Mouse (Mus musculus) neural tube, embryonic 12.5 days (tissue): ENCODE measurements around the gene Cox11. TPM values are rescaled to one million over a fixed set of nuclear protein-coding genes. Genes with fewer than 3 reads are reported as not detected.

ENCODE experiments used
- ATAC-seq: fragments of 200-750 bp; cut with Nextera tagmentation; 2 replicates; pipeline ENCODE4 v1.8.0; 2017; ENCODE audit warnings: low read depth, mild to moderate bottlenecking, moderate TSS enrichment, moderate library complexity; ENCODE audit not compliant: low FRiP score
- H3K27ac ChIP-seq: fragments of 300-500 bp; sonication (generic); 2 replicates; pipeline ENCODE4 v1.5.1; 2016
- H3K27me3 ChIP-seq: fragments of 300-500 bp; sonication (generic); replicated peaks from 2 replicates; pipeline ENCODE4 v1.6.1; 2016; ENCODE audit warnings: mild to moderate bottlenecking
- H3K36me3 ChIP-seq: fragments of 300-500 bp; sonication (generic); 2 replicates; pipeline ENCODE4 v1.6.1; 2016; ENCODE audit warnings: mild to moderate bottlenecking
- H3K4me1 ChIP-seq: fragments of 300-500 bp; sonication (generic); 2 replicates; pipeline ENCODE4 v1.6.1; 2016
- H3K4me2 ChIP-seq: fragments of 300-500 bp; sonication (generic); replicated peaks from 2 replicates; pipeline ENCODE4 v1.6.1; 2016; ENCODE audit warnings: mild to moderate bottlenecking
- H3K4me3 ChIP-seq: fragments of 300-500 bp; sonication (generic); 2 replicates; pipeline ENCODE4 v1.5.1; 2016
- H3K9ac ChIP-seq: fragments of 300-500 bp; sonication (generic); 2 replicates; pipeline ENCODE4 v1.6.1; 2016; ENCODE audit warnings: mild to moderate bottlenecking
- H3K9me3 ChIP-seq: fragments of 300-500 bp; sonication (generic); 2 replicates; pipeline ENCODE4 v1.6.1; 2016; ENCODE audit warnings: mild to moderate bottlenecking
- WGBS: fragments of 180-500 bp; shearing (Covaris S2); methylation state at CpG from one replicate; pipeline ENCODE4 v1.1.7; 2016; 5-methylcytosine and 5-hydroxymethylcytosine counted together
- polyA plus RNA-seq: library from polyadenylated mRNA; unstranded; fragments of >200 nt; fragmentation: Nextera tagmentation; extraction: Ambion mirVana; gene quantifications from 2 replicates; pipeline ENCODE4 v1.2.1, GENCODE M21; 2016

Gene Cox11
- polyA plus RNA-seq, 1 experiment from 2014 or later = 41.2 TPM

DNA sequence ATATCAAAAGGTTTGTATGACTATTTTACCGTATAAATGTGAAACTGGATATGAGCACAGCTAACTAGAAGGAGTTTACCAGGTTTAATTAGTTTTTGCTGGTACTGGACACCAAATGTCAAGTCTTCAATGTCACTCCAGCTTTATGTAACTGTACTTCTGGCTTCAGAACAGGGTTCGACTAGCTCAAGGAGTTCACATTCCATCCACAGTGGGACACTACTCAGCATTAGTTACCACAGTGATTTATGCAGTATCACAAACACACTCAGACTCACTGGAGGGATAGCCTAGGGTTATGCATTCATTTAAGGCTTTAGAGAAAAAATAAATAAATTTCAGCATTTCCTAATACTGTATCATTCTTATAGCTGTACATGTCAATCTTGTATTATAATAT is 5.5 kb upstream of the Cox11 start:
- no peak overlapping the region for H3K4me2 ChIP-seq
- 76% methylated on average over 2 of the region's 2 CpGs for WGBS
- no peaks in the 10 kb centered on the region for H3K36me3 ChIP-seq
- no peak overlapping the region for H3K27ac ChIP-seq
- no peak overlapping the region for H3K4me3 ChIP-seq
- H3K9me3 ChIP-seq = no peaks in the 10 kb centered on the region
- no peak for ATAC-seq
- H3K4me1 ChIP-seq = peaks cover 9% of the 10 kb centered on the region; the same call in 1 of the 2 replicates
- no peak overlapping the region for H3K9ac ChIP-seq
- no peaks in the 10 kb centered on the region for H3K27me3 ChIP-seq

DNA sequence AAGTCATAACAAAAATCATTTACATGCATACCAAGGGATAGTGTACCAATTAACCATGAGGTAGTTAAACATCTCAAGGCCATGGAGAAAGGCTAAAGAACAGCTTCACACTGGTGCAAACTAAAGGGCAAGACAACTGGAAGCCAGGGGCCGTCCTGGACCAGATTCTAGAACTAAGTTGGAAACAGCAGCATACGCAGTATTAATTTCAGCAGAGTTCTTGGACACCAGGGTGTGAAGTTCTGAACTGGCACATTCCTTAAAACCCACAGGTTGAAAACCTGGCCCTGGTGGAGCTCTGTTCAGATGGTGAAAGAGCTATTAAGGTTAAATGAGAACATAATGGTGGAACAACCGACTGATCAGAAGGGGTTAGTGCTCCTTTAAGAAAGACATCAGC is 3.3 kb upstream of the Cox11 start:
- Histone ChIP-seq H3K27me3 (no peaks in the 10 kb centered on the region), H3K4me3 (no peak overlapping the region), H3K36me3 (no peaks in the 10 kb centered on the region), H3K27ac (no peak overlapping the region), H3K9ac (no peak overlapping the region), H3K4me1 (peaks cover 11% of the 10 kb centered on the region), H3K4me2 (no peak overlapping the region), H3K9me3 (no peaks in the 10 kb centered on the region)
- WGBS = 90% methylated on average over 3 of the region's 3 CpGs
- ATAC-seq = no peak

DNA sequence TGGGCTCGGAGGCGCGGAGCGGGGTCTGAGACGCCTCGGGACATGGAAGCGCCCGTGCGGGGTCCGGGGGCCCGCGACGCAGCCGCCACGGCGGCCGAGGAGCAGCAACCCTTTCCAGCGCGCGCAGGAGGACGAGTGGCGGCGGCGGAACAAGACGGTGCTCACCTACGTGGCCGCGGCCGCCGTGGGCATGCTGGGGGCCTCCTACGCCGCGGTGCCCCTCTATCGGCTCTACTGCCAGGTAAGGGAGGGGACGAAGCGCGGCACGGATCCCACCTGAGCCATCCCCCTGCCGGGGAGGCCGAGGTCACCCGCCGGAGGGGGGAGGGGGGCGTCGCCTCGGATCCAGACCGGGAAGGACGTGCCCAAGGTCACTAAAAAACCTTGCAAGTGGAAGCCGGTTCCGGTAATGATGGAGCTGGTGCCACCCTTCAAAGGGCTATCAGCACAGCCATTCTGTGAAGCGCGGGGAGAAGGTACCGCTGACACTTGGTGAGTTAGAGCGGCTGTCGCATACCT is 398 bp downstream of the Cox11 start:
- peaks cover 12% of the 10 kb centered on the region for H3K4me1 ChIP-seq

DNA sequence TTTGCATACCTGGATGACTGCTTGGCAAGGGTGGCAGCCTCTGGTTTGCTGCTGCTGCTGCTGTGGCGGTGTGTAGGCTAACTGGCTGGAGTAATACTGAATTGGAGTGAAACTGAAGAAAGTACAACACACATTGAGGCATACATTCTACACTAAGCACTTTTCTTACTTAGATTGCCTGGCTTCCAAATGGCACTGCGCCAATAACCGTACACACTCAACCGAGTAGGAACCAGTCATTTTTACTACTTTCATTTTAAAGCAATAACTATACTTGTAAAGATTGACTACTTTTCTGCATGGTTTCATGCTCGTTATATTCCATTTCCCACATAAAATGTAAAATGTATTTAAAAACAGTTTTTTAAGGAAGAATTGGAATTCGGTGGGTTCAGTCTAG is 11.8 kb downstream of the Cox11 start:
- WGBS = 96% methylated on average over 6 of the region's 6 CpGs
- Histone ChIP-seq H3K27me3 (no peaks in the 10 kb centered on the region), H3K4me2 (no peak overlapping the region), H3K4me3 (no peak overlapping the region), H3K9ac (no peak overlapping the region), H3K27ac (no peak overlapping the region), H3K36me3 (peaks cover 46% of the 10 kb centered on the region), H3K4me1 (no peaks in the 10 kb centered on the region), H3K9me3 (no peaks in the 10 kb centered on the region)
- ATAC-seq = no peak

More for the DNA sequence above, 398 bp downstream of the Cox11 start:
- peak overlapping the region; percentile 70 for H3K4me2 ChIP-seq
- ATAC-seq = peak; percentile 67
- no peaks in the 10 kb centered on the region for H3K27me3 ChIP-seq
- H3K27ac ChIP-seq = peak overlapping the region; percentile 77
- H3K36me3 ChIP-seq = peaks cover 15% of the 10 kb centered on the region
- H3K9me3 ChIP-seq = no peaks in the 10 kb centered on the region
- WGBS = under 1% methylated on average over 54 of the region's 54 CpGs
- peak overlapping the region; percentile 97 for H3K4me3 ChIP-seq
- peak overlapping the region; percentile 98 for H3K9ac ChIP-seq

DNA sequence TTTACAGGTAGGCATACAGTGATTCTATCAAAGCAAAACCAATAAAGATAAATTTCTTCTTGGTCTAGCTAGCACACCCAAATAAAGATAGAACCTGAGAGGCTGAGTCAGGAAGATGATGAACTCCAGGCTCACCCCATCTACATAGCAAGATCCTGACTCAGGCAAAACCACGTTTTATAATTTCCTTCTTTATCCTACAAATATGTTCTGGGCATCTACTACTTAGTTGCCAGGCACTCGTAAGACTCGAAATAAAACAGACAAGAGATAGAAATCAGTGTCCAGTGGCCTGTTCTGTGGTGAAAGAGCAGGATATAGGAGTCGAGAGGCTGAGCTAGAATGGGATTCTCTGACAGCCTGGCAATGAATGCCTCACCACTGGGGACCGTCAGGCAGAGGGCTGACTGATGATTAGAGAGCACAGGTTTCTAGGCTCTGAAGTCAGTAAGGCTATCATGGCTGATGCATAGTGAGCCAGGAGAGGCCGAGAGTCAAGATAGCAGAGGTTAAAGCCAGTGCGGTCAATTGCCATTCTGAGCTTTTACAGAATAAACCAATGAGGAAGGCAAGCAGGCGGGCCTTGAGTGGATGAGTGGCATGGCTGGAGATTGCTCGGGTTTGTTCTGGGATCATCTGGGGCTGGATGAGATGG is 12.4 kb downstream of the Cox11 start:
- Histone ChIP-seq H3K27ac (no peak overlapping the region), H3K4me2 (no peak overlapping the region), H3K4me1 (no peaks in the 10 kb centered on the region), H3K4me3 (no peak overlapping the region), H3K9me3 (no peaks in the 10 kb centered on the region), H3K27me3 (no peaks in the 10 kb centered on the region), H3K9ac (no peak overlapping the region), H3K36me3 (peaks cover 40% of the 10 kb centered on the region)
- 82% methylated on average over 9 of the region's 9 CpGs for WGBS
- no peak for ATAC-seq

DNA sequence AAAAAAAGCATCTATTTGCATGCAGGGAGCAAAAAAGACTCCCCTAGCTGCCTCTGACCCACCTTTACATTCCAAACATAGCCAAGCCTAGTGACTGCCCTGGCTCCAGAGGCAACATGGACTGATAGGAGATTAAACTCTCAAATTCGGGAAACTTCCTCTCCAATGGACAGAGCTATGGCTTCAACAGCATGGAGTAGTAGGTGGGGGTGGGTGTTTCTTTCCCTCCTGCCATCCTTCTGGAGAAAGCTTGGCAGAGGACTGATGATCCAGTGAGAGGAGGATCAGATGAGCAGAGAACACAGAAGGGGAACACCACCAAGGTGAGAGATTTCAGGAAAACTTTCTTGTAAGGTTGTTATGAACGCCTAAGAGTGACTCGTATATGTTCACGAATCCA is 14.6 kb downstream of the Cox11 start:
- H3K4me1 ChIP-seq = no peaks in the 10 kb centered on the region

DNA sequence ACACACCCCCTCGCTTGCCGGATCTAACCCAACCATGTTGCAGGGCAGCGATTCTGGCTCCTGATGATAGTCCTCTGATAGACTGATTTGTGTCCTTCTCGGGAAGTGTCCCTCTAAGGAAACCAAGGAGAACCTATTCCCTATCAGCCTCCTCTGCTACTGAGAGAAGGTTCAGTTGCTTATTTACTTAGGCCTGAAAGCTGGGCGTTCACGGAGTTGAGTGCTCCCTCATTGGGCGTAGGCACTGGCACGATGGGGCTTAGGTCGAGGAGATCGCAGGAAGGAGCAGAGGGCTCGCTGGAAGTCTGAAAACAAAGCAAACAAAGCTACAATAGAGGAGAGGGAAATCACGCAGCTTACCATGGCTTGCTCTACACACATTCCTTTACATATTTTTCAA is 19.6 kb downstream of the Cox11 start:
- no peaks in the 10 kb centered on the region for H3K27me3 ChIP-seq
- peaks cover 16% of the 10 kb centered on the region for H3K36me3 ChIP-seq
- WGBS = 93% methylated on average over 12 of the region's 12 CpGs
- H3K9ac ChIP-seq = no peak overlapping the region
- H3K4me2 ChIP-seq = no peak overlapping the region
- ATAC-seq = no peak
- H3K9me3 ChIP-seq = no peaks in the 10 kb centered on the region
- H3K4me1 ChIP-seq = no peaks in the 10 kb centered on the region
- no peak overlapping the region for H3K27ac ChIP-seq
- no peak overlapping the region for H3K4me3 ChIP-seq

More for the DNA sequence above, 14.6 kb downstream of the Cox11 start:
- H3K9ac ChIP-seq = no peak overlapping the region
- no peak overlapping the region for H3K4me3 ChIP-seq
- H3K27me3 ChIP-seq = no peaks in the 10 kb centered on the region
- H3K36me3 ChIP-seq = peaks cover 41% of the 10 kb centered on the region
- no peak for ATAC-seq
- no peak overlapping the region for H3K27ac ChIP-seq
- 94% methylated on average over 4 of the region's 4 CpGs for whole genome bisulfite sequencing
- no peaks in the 10 kb centered on the region for H3K9me3 ChIP-seq
- no peak overlapping the region for H3K4me2 ChIP-seq

DNA sequence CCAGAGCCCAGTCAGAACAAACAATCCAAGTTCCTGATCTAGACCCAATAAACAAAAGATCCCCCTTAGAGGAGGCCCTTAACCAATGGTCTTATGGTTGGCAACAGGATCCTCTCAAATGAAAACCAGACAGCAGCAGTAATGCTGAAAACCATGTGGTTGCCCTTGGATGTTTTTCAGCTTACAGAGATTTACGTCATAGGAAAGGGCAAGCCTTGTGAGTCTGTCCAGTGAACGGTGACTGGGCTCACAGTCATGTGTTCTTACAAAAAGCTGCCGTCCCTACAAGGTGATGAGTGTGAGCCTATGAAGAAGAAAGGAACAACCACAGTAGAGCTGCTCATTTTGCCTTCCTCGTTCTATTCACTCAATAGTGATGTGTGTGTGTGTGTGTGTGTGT is 22.7 kb downstream of the Cox11 start:
- no peak overlapping the region for H3K27ac ChIP-seq
- no peak for ATAC-seq
- H3K4me3 ChIP-seq = no peak overlapping the region
- H3K27me3 ChIP-seq = no peaks in the 10 kb centered on the region
- H3K4me1 ChIP-seq = peaks cover 15% of the 10 kb centered on the region
- H3K36me3 ChIP-seq = peaks cover 13% of the 10 kb centered on the region
- no peak overlapping the region for H3K4me2 ChIP-seq
- WGBS = 86% methylated on average over 4 of the region's 4 CpGs
- no peak overlapping the region for H3K9ac ChIP-seq
- no peaks in the 10 kb centered on the region for H3K9me3 ChIP-seq

DNA sequence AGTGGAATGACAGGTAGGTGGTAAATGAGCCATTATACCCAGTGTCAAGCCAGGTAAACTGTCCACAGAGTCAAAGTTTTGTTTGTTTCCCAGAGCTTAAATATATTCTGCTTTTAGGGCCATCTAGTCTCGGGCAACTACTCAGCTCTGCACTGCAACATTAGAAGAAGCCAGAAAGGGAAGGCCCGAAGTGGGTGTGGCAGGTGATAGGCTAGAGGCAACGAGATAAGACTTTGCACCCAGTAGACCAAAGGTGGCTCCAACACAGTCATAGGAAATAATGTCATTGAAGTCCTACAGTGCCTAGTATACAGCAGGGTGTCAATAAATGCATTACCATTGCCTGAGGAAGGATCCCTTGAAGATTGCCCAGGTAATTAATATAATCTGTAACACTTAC is 25.1 kb downstream of the Cox11 start:
- Histone ChIP-seq H3K27ac (no peak overlapping the region), H3K27me3 (no peaks in the 10 kb centered on the region), H3K4me3 (no peak overlapping the region), H3K4me2 (no peak overlapping the region), H3K9me3 (no peaks in the 10 kb centered on the region), H3K9ac (no peak overlapping the region), H3K36me3 (no peaks in the 10 kb centered on the region), H3K4me1 (peaks cover 15% of the 10 kb centered on the region)
- no peak for ATAC-seq
- WGBS = 55% methylated on average over 3 of the region's 3 CpGs

DNA sequence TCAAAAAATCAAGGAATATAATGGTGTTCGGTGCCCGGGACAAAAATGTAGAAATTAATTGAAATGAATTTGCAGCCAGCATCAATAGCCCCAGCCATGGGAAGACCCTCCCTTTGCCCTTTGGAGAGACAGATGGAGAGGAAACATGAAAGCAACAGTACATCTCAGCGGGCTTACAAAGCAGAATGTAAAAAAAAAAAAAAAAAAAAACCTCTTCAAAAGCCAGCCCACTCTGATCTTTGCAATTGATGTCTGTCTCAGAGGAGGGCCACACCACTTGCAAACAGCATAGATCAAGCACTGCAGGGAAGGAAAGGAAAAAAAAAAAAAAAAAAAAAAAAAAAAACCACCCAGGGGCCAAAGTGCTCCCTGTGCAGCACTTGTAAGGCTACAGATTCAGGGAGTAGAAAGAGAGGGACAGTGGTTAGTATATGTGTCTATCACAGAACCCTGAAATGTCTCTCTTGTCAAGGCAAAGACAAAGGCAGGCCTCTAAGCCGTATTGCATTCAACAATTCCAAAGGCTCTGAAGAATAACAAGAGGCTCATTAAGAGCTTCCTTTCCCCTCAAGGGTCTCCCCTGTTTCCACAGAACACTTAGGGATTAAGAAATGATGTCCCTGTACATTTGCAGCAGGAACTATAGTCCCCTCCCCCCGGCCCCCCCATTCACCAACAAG is 25.8 kb downstream of the Cox11 start:
- no peaks in the 10 kb centered on the region for H3K27me3 ChIP-seq
- H3K36me3 ChIP-seq = no peaks in the 10 kb centered on the region
- ATAC-seq = no peak
- no peak overlapping the region for H3K9ac ChIP-seq
- peaks cover 15% of the 10 kb centered on the region for H3K4me1 ChIP-seq
- no peak overlapping the region for H3K27ac ChIP-seq
- no peaks in the 10 kb centered on the region for H3K9me3 ChIP-seq
- 15% methylated on average over 5 of the region's 5 CpGs for WGBS
- H3K4me3 ChIP-seq = no peak overlapping the region
- H3K4me2 ChIP-seq = no peak overlapping the region; the same call in 1 of the 2 replicates

DNA sequence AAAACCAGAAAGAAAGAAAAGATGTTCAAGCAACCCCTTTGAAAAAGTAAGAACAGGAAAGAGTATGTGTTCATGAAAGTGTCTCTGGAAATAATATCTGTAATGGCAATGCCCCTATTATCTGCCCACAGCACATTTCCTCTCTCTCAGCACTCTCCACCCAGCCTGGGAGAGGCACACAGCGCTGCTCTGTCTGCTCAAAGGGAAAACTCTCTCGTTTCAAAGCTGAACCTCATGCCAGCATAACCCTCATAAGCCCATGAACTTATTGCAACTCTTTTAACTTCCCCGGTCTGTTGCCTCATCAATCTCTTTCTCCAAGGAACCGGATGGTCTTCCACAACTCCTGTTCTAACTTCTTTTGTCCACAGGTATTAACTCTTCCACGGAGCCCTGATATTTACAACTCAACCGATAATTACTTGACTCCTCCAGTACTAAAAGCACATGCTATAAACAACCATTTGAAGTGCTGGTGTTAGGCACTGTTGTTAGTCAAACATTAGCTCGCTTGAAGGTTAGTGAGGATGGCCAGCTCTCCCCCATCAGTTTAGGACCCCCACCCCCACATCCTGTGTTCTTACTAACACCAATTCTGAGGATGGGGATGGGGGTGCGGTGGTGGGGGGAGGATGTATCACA is 26.5 kb downstream of the Cox11 start:
- Histone ChIP-seq H3K4me1 (peaks cover 15% of the 10 kb centered on the region), H3K4me3 (no peak overlapping the region), H3K27me3 (no peaks in the 10 kb centered on the region), H3K27ac (no peak overlapping the region), H3K4me2 (0 out of 2 replicates have a peak overlapping the region, but pooled peaks have one; percentile 5), H3K36me3 (no peaks in the 10 kb centered on the region), H3K9ac (no peak overlapping the region), H3K9me3 (no peaks in the 10 kb centered on the region)
- no peak for ATAC-seq
- WGBS = 4% methylated on average over 8 of the region's 8 CpGs

DNA sequence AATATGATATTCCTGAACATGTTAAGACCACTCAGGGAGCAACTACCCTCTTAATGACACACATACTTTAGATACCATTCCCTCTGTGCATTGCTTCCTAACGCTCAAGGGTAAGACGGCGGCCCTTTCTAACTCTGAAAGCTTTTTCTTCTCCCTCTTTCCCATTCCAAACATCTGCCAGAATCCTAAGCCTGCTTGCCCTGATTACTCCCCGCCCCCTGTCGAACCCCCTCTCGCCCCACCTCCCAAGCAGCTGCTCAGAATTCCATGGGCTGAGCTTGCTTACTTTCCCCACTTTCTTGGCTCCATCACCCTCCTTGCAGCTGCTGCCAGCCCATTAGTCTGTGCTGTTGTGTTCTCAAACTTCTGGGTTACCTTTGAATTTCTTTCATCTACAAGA is 27.2 kb downstream of the Cox11 start:
- Histone ChIP-seq H3K4me2 (0 out of 2 replicates have a peak overlapping the region, but pooled peaks have one; percentile 5), H3K4me1 (peaks cover 15% of the 10 kb centered on the region), H3K4me3 (no peak overlapping the region), H3K36me3 (no peaks in the 10 kb centered on the region), H3K27me3 (no peaks in the 10 kb centered on the region), H3K9me3 (no peaks in the 10 kb centered on the region), H3K27ac (no peak overlapping the region), H3K9ac (no peak overlapping the region)
- no peak for ATAC-seq
- 11% methylated on average over 6 of the region's 6 CpGs for WGBS
